Comparison of ENCODE assay signal across 27 mouse cellular contexts in the genomic region with DNA sequence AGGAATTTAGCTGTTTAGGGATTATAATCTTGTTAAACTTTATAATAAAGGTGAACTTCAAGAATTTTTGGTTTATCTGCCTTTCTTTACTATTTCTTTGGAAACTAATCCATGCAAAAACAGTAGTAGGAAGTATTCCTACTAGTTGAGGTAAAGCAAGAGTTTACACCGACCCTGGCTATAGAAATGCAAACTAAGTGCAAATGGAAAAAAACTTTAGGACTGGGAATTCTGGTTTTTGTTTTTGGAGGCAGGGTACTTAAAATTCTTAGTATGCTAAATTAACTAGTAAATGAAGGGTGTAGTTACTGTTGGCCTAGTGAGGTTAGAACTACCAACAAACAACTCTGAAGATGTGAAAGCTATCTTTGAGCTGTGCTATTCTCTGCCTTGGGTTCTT. TPM values are rescaled to one million over a fixed set of nuclear protein-coding genes. Genes with fewer than 3 reads are reported as not detected.
DNase-seq lines count a peak whose midpoint lies in the region; ATAC-seq and TF ChIP-seq lines count a peak whose summit lies in the region.
"Had no signal": no experiment of that assay in that cellular context is flagged by ENCODE, and none has a peak within 500 bp of the region (broad histone marks: within the 10 kb centered on the region; RNA-seq: fewer than 3 reads in every experiment).

No protein-coding gene starts in this region.

- H3K9me3 ChIP-seq in liver, embryonic 12.5 days (replicated peaks): peaks cover 12% of the 10 kb centered on the region; the same call in 1 of the 2 replicates
- H3K9me3 ChIP-seq in E14TG2a.4 (ENCODE audit: low read length) (peaks cover 4% of the 10 kb centered on the region; the same call in 1 of the 2 replicates), ES-E14 (ENCODE audit: control insufficient read depth, insufficient read depth, low read depth, low read length) (no peaks in the 10 kb centered on the region)
- H3K9me3 ChIP-seq: forebrain, embryonic 10.5 days; heart, embryonic 15.5 days; midbrain, embryonic 10.5 days; neural tube, embryonic 13.5 days; stomach, embryonic 15.5 days had no signal

- in situ Hi-C loops in ES-E14 (cut with MboI; ENCODE audit: low sequenced_read_pairs in 2 of 2, unreplicated experiment in 2 of 2): no loop called here

- peaks cover 92% of the 10 kb centered on the region for H3K79me2 ChIP-seq in macrophage (ENCODE audit: inconsistent target)

- no peak overlapping the region for H3K9ac ChIP-seq in liver, embryonic 12.5 days
- H3K9ac ChIP-seq in ES-E14 (ENCODE audit: insufficient read depth, low read depth, low read length, poor library complexity, severe bottlenecking): no peak overlapping the region
- H3K9ac ChIP-seq: heart, embryonic 15.5 days; neural tube, embryonic 13.5 days; stomach, embryonic 15.5 days had no signal

- no peak overlapping the region for H3K4me3 ChIP-seq in liver, embryonic 12.5 days
- H3K4me3 ChIP-seq in E14TG2a.4 (replicated peaks; ENCODE audit: low read length): peak overlapping the region; percentile 89
- peak overlapping the region; percentile 25 to 64; a peak in 2 of 4 replicates for H3K4me3 ChIP-seq in ES-E14 (ENCODE audit: insufficient read depth in 1 of 2, low read depth in 1 of 2, low read length in 2 of 2, poor library complexity in 1 of 2, severe bottlenecking in 1 of 2)
- H3K4me3 ChIP-seq in macrophage (ENCODE audit: inconsistent target): no peak overlapping the region
- H3K4me3 ChIP-seq: forebrain, embryonic 10.5 days; heart, embryonic 15.5 days; midbrain, embryonic 10.5 days; neural tube, embryonic 13.5 days; stomach, embryonic 15.5 days had no signal

- TF ChIP-seq CTCF in E14TG2a.4 (conservative IDR thresholded peaks at IDR 0.05; ENCODE audit: low read length): no peak

- no peak for ATAC-seq in liver, embryonic 12.5 days
- ATAC-seq in inflammation-experienced regulatory T-cells, adult 6 months: no peak
- ATAC-seq: activated CD4-positive, CD25-positive, alpha-beta regulatory T cell, adult 4 months; CD4-positive, CD25-positive, alpha-beta regulatory T cell, adult 4 months; forebrain, embryonic 16.5 days; hindbrain, postnatal 0 days; intestine, embryonic 16.5 days; lung, postnatal 0 days had no signal

- H3K27ac ChIP-seq in liver, embryonic 12.5 days: no peak overlapping the region
- peak overlapping the region; percentile 92; the same call in 1 of the 2 replicates for H3K27ac ChIP-seq in ES-E14 (ENCODE audit: insufficient read depth, low read depth, low read length, poor library complexity, severe bottlenecking)
- H3K27ac ChIP-seq in macrophage: peak overlapping the region; percentile 0; the same call in 1 of the 2 replicates
- H3K27ac ChIP-seq: forebrain, embryonic 10.5 days; heart, embryonic 15.5 days; hindbrain, postnatal 0 days; kidney, postnatal 0 days; midbrain, embryonic 10.5 days; neural tube, embryonic 13.5 days; stomach, embryonic 15.5 days had no signal

- H3K27me3 ChIP-seq in liver, embryonic 12.5 days (replicated peaks): no peaks in the 10 kb centered on the region
- H3K27me3 ChIP-seq in E14TG2a.4 (ENCODE audit: insufficient read depth, low read length): no peaks in the 10 kb centered on the region
- H3K27me3 ChIP-seq: heart, embryonic 15.5 days; neural tube, embryonic 13.5 days; stomach, embryonic 15.5 days had no signal

- DNase-seq in liver (no peak), ES-E14 (ENCODE audit: low read depth, low spot score) (no peak)
- no peak for DNase-seq in spleen, postnatal 14 days (ENCODE audit: low spot score in 2 of 2)
- DNase-seq: cerebellum, adult 2 months; cerebellum, postnatal 14 days; gastrocnemius, postnatal 10 days; kidney, adult 8-10 months; kidney, postnatal 4 days; left cerebral cortex, postnatal 4 days; lung, adult 18-20 months; lung, postnatal 4 days had no signal

- peaks cover 60% of the 10 kb centered on the region for H3K36me3 ChIP-seq in liver, embryonic 12.5 days
- H3K36me3 ChIP-seq in E14TG2a.4 (ENCODE audit: insufficient read depth, low read length) (peaks cover 60% of the 10 kb centered on the region), ES-E14 (ENCODE audit: control insufficient read depth, insufficient read depth, low read length, poor library complexity, severe bottlenecking) (peaks cover 6% of the 10 kb centered on the region; the same call in 1 of the 2 replicates), macrophage (ENCODE audit: inconsistent target) (no peaks in the 10 kb centered on the region)

- WGBS in liver, embryonic 12.5 days (ENCODE audit: insufficient replicate concordance): 78% methylated on average over 1 of the region's 1 CpGs
- WGBS in macrophage (ENCODE audit: missing documents): 100% methylated on average over 1 of the region's 1 CpGs

- peak overlapping the region; percentile 70; the same call in 1 of the 2 replicates for H3K4me2 ChIP-seq in liver, embryonic 12.5 days
- H3K4me2 ChIP-seq: heart, embryonic 15.5 days; neural tube, embryonic 13.5 days; stomach, embryonic 15.5 days had no signal

- peaks cover 50% of the 10 kb centered on the region for H3K4me1 ChIP-seq in liver, embryonic 12.5 days
- H3K4me1 ChIP-seq in E14TG2a.4 (replicated peaks; ENCODE audit: low read depth, low read length) (peaks cover 70% of the 10 kb centered on the region), ES-E14 (ENCODE audit: control insufficient read depth in 2 of 2, insufficient read depth in 2 of 2, low read length in 2 of 2, poor library complexity in 1 of 2) (0 out of 4 replicates have a peak, but pooled peaks cover 3% of the 10 kb centered on the region in 2 experiments)

TF ChIP-seq in ES-E14, 5 proteins besides CTCF, POLR2A, EP300 and RAD21:
- TF ChIP-seq HCFC1 (IDR thresholded peaks at IDR 0.05; ENCODE audit: borderline replicate concordance, insufficient read depth, low read length): no peak
- TF ChIP-seq MAFK (IDR thresholded peaks at IDR 0.05; ENCODE audit: insufficient read depth, low read depth, low read length): 0 out of 2 replicates have a peak, but pooled peaks have one; percentile 41
- peak; percentile 75; the same call in 1 of the 2 replicates for TF ChIP-seq ZNF384 (IDR thresholded peaks at IDR 0.05; ENCODE audit: low read depth, low read length)
- 0 out of 2 replicates have a peak, but pooled peaks have one; percentile 14 for TF ChIP-seq CHD2 (IDR thresholded peaks at IDR 0.05; ENCODE audit: low read depth, low read length)

RNA-seq across cellular contexts. Expression of a gene that starts 3.0 kb away (rescaled TPM):
- polyA plus RNA-seq in liver, embryonic 12.5 days (2016; fragmentation: Nextera tagmentation; extraction: Ambion mirVana): 34.5 and 35.0 TPM in 2 replicates
- total RNA-seq in ES-E14 (2012; rRNA removed): 124 and 128 TPM in 2 replicates
- total RNA-seq in macrophage (2018; cell fraction: chromatin; rRNA removed): 1,000 to 10,000 TPM in 2 of 26 experiments, 100 to 1,000 TPM in 24; 240 to 1,192 (median 525) TPM
- 100 to 1,000 TPM in 8 of 26 experiments, 10 to 100 TPM in 18; 49.3 to 133 (median 69.6) TPM for total RNA-seq in macrophage (2018; cell fraction: cytosol; rRNA removed)
- total RNA-seq in macrophage (2018; cell fraction: nucleus; rRNA removed): 100 to 1,000 TPM; 183 to 806 (median 358) TPM
- 17.9 to 42.9 TPM (median 39.0 TPM) in 3 replicates for polyA plus RNA-seq in macrophage (2018)
- 100 to 1,000 TPM; 169 to 237 (median 199) TPM for polyA plus RNA-seq in inflammation-experienced regulatory T-cells, adult 6 months (2017; shearing (Covaris generic))

Comparison
In these comparisons a context has a peak if more than half of its experiments do, and no peak if none do; other contexts are left out.
1. H3K4me3 ChIP-seq: peak in E14TG2a.4 (single experiment) and ES-E14 (2 of 2); none in liver, embryonic 12.5 days (single experiment) and macrophage (single experiment).